Mouse (Mus musculus): ENCODE results near the gene Sf3a2. TPM values are rescaled to one million over a fixed set of nuclear protein-coding genes. Genes with fewer than 3 reads are reported as not detected.
A peak's percentile ranks its signal among the peaks of the same experiment; 100 is the strongest.

Sf3a2 gene
- polyA plus RNA-seq, 1 experiment from 2014 or later: 63.3 TPM

GRCm38 (mm10) chr10:80787517-80787916, 10.5 kb upstream of the Sf3a2 start:
- Histone ChIP-seq H3K4me1 (ENCODE audit: control insufficient read depth, insufficient read depth, low read length) (no peaks in the 10 kb centered on the region), H3K27me3 (ENCODE audit: control insufficient read depth, insufficient read depth, low read length) (no peaks in the 10 kb centered on the region), H3K4me3 (ENCODE audit: low read depth, low read length) (no peak overlapping the region), H3K9ac (replicated peaks; ENCODE audit: low read depth, low read length) (no peak overlapping the region), H3K4me2 (ENCODE audit: low read depth, low read length) (no peak overlapping the region), H3K9me3 (ENCODE audit: control insufficient read depth, low read length) (no peaks in the 10 kb centered on the region), H3K27ac (ENCODE audit: low read depth, low read length) (no peak overlapping the region), H3K36me3 (ENCODE audit: control insufficient read depth, insufficient read depth, low read length) (peaks cover 87% of the 10 kb centered on the region)
- 83% methylated on average over 2 of the region's 2 CpGs for WGBS
- no peak for ATAC-seq (ENCODE audit: low read depth)

DNA sequence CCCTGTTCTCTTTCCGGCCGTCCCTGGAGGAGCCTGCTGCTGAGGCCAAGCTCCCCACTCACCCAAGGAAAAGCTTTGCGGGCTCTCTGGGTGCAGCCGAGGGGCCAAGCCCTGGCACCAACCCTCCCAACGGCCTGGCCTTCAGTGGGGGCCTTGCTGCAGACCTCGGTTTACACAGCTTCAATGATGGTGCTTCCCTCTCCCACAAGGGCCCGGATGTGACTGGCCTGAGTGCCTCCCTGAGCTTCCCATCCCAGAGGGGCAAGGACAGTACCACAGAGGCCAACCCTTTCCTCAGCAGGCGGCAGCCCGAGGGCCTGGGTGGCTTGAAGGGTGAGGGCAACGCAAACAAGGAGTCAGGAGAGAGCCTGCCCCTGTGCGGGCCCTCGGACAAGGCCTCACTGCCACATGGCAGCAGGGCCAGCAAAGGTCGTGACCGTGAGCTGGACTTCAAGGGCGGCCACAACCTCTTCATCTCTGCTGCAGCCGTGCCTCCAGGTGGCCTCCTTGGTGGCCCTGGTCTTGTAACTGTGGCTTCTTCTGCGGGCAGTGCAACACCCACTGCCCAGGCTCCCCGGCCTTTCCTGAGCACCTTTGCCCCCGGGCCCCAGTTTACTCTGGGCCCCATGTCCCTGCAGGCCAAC, 7.1 kb upstream of the Sf3a2 start:
- 90% methylated on average over 19 of the region's 19 CpGs for WGBS
- ATAC-seq (ENCODE audit: low read depth): no peak
- 0 out of 2 replicates have a peak, but pooled peaks cover 2% of the 10 kb centered on the region for H3K4me1 ChIP-seq (ENCODE audit: control insufficient read depth, insufficient read depth, low read length)
- H3K4me2 ChIP-seq (ENCODE audit: low read depth, low read length): no peak overlapping the region
- H3K9me3 ChIP-seq (ENCODE audit: control insufficient read depth, low read length): no peaks in the 10 kb centered on the region
- H3K36me3 ChIP-seq (ENCODE audit: control insufficient read depth, insufficient read depth, low read length): peaks cover 82% of the 10 kb centered on the region
- no peak overlapping the region for H3K4me3 ChIP-seq (ENCODE audit: low read depth, low read length)
- no peaks in the 10 kb centered on the region for H3K27me3 ChIP-seq (ENCODE audit: control insufficient read depth, insufficient read depth, low read length)
- no peak overlapping the region for H3K27ac ChIP-seq (ENCODE audit: low read depth, low read length)
- no peak overlapping the region for H3K9ac ChIP-seq (replicated peaks; ENCODE audit: low read depth, low read length)

DNA sequence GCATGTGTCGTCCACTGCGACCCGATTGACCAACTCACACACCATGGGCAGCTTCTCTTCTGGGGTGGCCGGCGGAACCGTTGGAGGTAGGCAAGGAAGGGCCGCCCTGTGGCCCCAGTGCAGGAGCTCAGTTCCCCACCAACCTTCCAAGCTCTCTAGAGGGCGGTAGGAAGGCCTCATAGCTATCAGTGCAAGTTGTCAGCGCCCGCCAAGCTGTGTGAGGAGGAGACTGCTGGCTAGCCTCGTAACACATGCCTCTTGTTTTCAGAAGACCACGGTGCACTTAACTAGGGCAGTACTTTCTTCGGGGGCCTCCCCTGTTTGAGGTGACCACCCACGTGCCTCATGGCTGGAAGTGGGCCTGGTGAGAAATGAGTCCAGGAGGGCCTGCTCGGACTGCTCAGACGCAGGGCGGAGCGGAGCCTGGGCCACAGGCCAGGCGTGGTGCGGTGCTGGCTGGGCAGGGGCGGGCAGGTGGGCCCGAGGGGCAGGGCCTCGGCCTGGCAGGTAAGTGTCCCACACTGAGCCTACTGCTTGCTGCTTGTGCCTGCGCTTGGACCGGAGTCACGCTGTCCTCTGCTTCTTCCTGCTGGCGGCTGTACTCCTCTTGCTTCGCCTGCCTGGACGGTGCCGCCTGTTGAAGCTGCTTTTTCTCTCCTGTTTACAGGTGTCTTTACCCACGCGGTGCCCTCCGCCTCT, 6.4 kb upstream of the Sf3a2 start:
- H3K36me3 ChIP-seq (ENCODE audit: control insufficient read depth, insufficient read depth, low read length): peaks cover 78% of the 10 kb centered on the region
- no peak for ATAC-seq (ENCODE audit: low read depth)
- no peak overlapping the region for H3K4me2 ChIP-seq (ENCODE audit: low read depth, low read length)
- no peaks in the 10 kb centered on the region for H3K9me3 ChIP-seq (ENCODE audit: control insufficient read depth, low read length)
- no peak overlapping the region for H3K9ac ChIP-seq (replicated peaks; ENCODE audit: low read depth, low read length)
- no peak overlapping the region for H3K27ac ChIP-seq (ENCODE audit: low read depth, low read length)
- peaks cover 9% of the 10 kb centered on the region for H3K4me1 ChIP-seq (ENCODE audit: control insufficient read depth, insufficient read depth, low read length)
- 84% methylated on average over 33 of the region's 33 CpGs for WGBS
- no peaks in the 10 kb centered on the region for H3K27me3 ChIP-seq (ENCODE audit: control insufficient read depth, insufficient read depth, low read length)
- H3K4me3 ChIP-seq (ENCODE audit: low read depth, low read length): no peak overlapping the region

DNA sequence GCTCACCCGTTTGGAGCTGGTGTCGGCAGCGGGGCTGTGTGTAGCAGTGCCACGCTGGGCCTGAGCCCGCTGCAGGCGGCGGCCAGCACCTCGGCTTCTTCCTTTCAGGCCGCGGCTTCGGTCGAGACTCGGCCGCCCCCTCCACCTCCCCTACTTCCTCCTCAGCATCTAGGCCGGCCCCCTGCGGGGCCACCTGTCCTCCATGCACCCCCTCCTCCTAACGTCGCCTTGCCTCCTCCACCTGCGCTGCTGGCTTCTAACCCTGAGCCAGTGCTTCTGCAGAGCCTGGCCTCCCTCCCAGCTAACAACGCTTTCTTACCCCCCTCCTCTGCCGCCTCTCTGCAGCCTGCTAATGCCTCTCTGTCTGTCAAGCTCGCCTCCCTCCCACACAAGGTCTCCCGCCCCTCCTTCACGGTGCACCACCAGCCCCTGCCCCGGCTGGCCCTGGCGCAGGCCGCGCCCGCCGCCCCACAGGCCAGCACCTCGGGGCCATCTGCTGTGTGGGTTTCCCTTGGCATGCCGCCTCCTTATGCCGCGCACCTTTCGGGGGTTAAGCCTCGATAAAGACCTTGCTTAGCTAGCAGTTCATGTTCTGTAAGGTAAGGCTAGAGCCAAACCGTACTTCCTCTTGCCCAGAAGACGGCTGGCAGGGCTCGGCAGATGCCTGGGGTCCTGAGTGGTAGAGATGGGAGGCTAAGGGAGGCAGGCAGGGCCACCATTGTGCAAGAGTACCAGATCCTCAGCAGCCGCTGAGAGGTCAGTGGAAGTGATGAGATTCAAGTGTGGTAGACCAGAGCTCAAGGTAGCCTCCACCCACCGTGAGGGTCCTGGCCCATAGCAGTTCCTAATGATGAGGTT, 5.6 kb upstream of the Sf3a2 start:
- 80% methylated on average over 41 of the region's 41 CpGs for WGBS
- H3K4me1 ChIP-seq (ENCODE audit: control insufficient read depth, insufficient read depth, low read length): peaks cover 15% of the 10 kb centered on the region
- H3K9ac ChIP-seq (replicated peaks; ENCODE audit: low read depth, low read length): no peak overlapping the region
- H3K36me3 ChIP-seq (ENCODE audit: control insufficient read depth, insufficient read depth, low read length): peaks cover 72% of the 10 kb centered on the region
- no peak overlapping the region for H3K4me3 ChIP-seq (ENCODE audit: low read depth, low read length)
- H3K27ac ChIP-seq (ENCODE audit: low read depth, low read length): peak overlapping the region; percentile 1; the same call in 1 of the 2 replicates
- no peak for ATAC-seq (ENCODE audit: low read depth)
- H3K9me3 ChIP-seq (ENCODE audit: control insufficient read depth, low read length): no peaks in the 10 kb centered on the region
- H3K4me2 ChIP-seq (ENCODE audit: low read depth, low read length): no peak overlapping the region
- H3K27me3 ChIP-seq (ENCODE audit: control insufficient read depth, insufficient read depth, low read length): no peaks in the 10 kb centered on the region

- no peaks in the 10 kb centered on the region for H3K27me3 ChIP-seq (ENCODE audit: control insufficient read depth, insufficient read depth, low read length)
- H3K4me3 ChIP-seq (ENCODE audit: low read depth, low read length): no peak overlapping the region
- ATAC-seq (ENCODE audit: low read depth): no peak
- H3K9ac ChIP-seq (replicated peaks; ENCODE audit: low read depth, low read length): no peak overlapping the region
- no peak overlapping the region for H3K27ac ChIP-seq (ENCODE audit: low read depth, low read length)
- 94% methylated on average over 13 of the region's 13 CpGs for WGBS
- H3K36me3 ChIP-seq (ENCODE audit: control insufficient read depth, insufficient read depth, low read length): peaks cover 64% of the 10 kb centered on the region
- no peaks in the 10 kb centered on the region for H3K9me3 ChIP-seq (ENCODE audit: control insufficient read depth, low read length)
- peaks cover 15% of the 10 kb centered on the region for H3K4me1 ChIP-seq (ENCODE audit: control insufficient read depth, insufficient read depth, low read length)
- H3K4me2 ChIP-seq (ENCODE audit: low read depth, low read length): no peak overlapping the region
Measured at GRCm38 (mm10) chr10:80793033-80793784, 4.8 kb upstream of the Sf3a2 start.

- no peak overlapping the region for H3K4me2 ChIP-seq (ENCODE audit: low read depth, low read length)
- no peaks in the 10 kb centered on the region for H3K9me3 ChIP-seq (ENCODE audit: control insufficient read depth, low read length)
- H3K27ac ChIP-seq (ENCODE audit: low read depth, low read length): 0 out of 2 replicates have a peak overlapping the region, but pooled peaks have one; percentile 35
- H3K4me3 ChIP-seq (ENCODE audit: low read depth, low read length): no peak overlapping the region
- WGBS: 88% methylated on average over 4 of the region's 4 CpGs
- peaks cover 15% of the 10 kb centered on the region for H3K4me1 ChIP-seq (ENCODE audit: control insufficient read depth, insufficient read depth, low read length)
- no peak for ATAC-seq (ENCODE audit: low read depth)
- peaks cover 58% of the 10 kb centered on the region for H3K36me3 ChIP-seq (ENCODE audit: control insufficient read depth, insufficient read depth, low read length)
- H3K27me3 ChIP-seq (ENCODE audit: control insufficient read depth, insufficient read depth, low read length): no peaks in the 10 kb centered on the region
- H3K9ac ChIP-seq (replicated peaks; ENCODE audit: low read depth, low read length): no peak overlapping the region
Measured at GRCm38 (mm10) chr10:80793803-80794202, 4.2 kb upstream of the Sf3a2 start.

- Histone ChIP-seq H3K27me3 (ENCODE audit: control insufficient read depth, insufficient read depth, low read length) (no peaks in the 10 kb centered on the region), H3K27ac (ENCODE audit: low read depth, low read length) (no peak overlapping the region), H3K36me3 (ENCODE audit: control insufficient read depth, insufficient read depth, low read length) (peaks cover 51% of the 10 kb centered on the region), H3K9ac (replicated peaks; ENCODE audit: low read depth, low read length) (no peak overlapping the region), H3K4me1 (ENCODE audit: control insufficient read depth, insufficient read depth, low read length) (peaks cover 20% of the 10 kb centered on the region), H3K4me3 (ENCODE audit: low read depth, low read length) (no peak overlapping the region), H3K4me2 (ENCODE audit: low read depth, low read length) (no peak overlapping the region), H3K9me3 (ENCODE audit: control insufficient read depth, low read length) (no peaks in the 10 kb centered on the region)
- ATAC-seq (ENCODE audit: low read depth): no peak
- WGBS: 90% methylated on average over 8 of the region's 8 CpGs
Measured at GRCm38 (mm10) chr10:80794750-80795149, 3.2 kb upstream of the Sf3a2 start.

GRCm38 (mm10) chr10:80796307-80796848, 1.6 kb upstream of the Sf3a2 start:
- no peak for ATAC-seq (ENCODE audit: low read depth)
- H3K4me1 ChIP-seq (ENCODE audit: control insufficient read depth, insufficient read depth, low read length): peaks cover 24% of the 10 kb centered on the region
- no peak overlapping the region; the same call in 1 of the 2 replicates for H3K4me3 ChIP-seq (ENCODE audit: low read depth, low read length)
- H3K27ac ChIP-seq (ENCODE audit: low read depth, low read length): no peak overlapping the region
- peak overlapping the region; percentile 75 for H3K4me2 ChIP-seq (ENCODE audit: low read depth, low read length)
- peaks cover 46% of the 10 kb centered on the region for H3K36me3 ChIP-seq (ENCODE audit: control insufficient read depth, insufficient read depth, low read length)
- no peaks in the 10 kb centered on the region for H3K27me3 ChIP-seq (ENCODE audit: control insufficient read depth, insufficient read depth, low read length)
- H3K9ac ChIP-seq (replicated peaks; ENCODE audit: low read depth, low read length): 0 out of 2 replicates have a peak overlapping the region, but pooled peaks have one; percentile 95
- WGBS: 83% methylated on average over 9 of the region's 9 CpGs
- no peaks in the 10 kb centered on the region for H3K9me3 ChIP-seq (ENCODE audit: control insufficient read depth, low read length)

Measured in neural tube, embryonic 14.5 days (tissue).